Mouse (Mus musculus) heart, adult 8-10 months (tissue): ENCODE data around the gene Ciita. TPM values are rescaled to one million over a fixed set of nuclear protein-coding genes. Genes with fewer than 3 reads are reported as not detected.

Source experiments
- DNase-seq: peaks from one replicate; pipeline ENCODE4 v3.0.0; 2022; ENCODE audit warnings: low spot score
- total RNA-seq, 4 experiments: library from RNA; stranded (reverse); gene quantifications; 2 replicates each; pipeline ENCODE4 v1.2.4; 2022

The Ciita gene
- total RNA-seq, 4 experiments from 2014 or later: 0.35 to 0.92 (median 0.67) TPM

DNA sequence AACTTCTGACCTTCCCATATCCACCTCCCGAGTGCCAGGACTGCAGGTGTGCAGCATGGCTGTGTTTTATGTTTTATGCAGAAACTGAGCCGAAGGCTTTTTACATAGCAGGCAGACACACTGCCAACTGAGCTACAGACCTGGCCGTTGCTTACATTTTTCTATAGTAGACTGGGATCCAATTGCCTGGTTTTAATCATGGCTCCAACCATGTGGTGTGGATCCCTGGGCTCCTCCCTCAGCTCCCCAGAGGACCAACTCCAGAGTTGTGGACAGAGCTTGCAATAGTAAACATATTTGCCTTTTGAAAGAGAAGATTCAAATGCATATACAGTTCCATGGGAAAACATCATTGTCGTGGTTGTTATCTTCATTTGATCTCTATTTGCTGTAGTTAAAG is 71.7 kb downstream of the Ciita start:
- DNase-seq: no peak

DNA sequence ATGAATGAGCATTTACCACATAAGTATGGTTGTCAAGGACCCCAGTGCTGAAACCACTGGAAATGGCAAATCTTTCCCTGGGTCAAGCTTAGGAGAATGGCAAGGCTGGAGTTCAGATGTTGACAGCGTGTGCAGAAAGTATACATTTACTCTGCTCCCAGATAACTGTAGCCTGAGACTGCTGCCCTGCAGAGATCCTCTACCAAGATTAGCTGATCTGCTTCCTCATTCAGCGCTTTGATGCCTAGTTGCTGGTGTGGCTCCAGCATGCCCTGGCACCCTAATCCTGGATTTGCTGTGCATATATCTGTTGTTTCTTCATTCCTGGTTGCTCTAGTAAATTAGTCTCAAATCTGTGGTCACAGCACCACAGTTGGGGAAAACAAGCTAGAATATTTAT is 74.0 kb downstream of the Ciita start:
- no peak for DNase-seq

DNA sequence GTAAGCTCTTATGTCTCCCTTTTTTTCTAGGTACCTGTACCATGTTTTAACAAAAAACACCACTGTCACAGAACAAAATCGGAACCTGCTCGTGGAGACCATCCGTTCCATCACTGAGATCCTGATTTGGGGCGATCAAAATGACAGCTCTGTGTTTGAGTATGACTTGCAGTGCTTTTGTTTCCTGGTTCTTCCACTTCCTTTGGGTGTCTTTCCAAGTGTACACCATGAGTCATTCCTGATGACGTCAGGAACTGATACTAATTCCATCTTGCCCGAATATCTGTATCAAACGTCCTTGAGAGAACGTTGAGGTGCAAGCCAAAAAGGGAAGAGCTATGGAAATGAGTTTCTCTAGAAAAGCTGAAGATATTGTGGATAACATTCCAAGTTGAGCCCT is 80.1 kb downstream of the Ciita start:
- peak; percentile 56 for DNase-seq

DNA sequence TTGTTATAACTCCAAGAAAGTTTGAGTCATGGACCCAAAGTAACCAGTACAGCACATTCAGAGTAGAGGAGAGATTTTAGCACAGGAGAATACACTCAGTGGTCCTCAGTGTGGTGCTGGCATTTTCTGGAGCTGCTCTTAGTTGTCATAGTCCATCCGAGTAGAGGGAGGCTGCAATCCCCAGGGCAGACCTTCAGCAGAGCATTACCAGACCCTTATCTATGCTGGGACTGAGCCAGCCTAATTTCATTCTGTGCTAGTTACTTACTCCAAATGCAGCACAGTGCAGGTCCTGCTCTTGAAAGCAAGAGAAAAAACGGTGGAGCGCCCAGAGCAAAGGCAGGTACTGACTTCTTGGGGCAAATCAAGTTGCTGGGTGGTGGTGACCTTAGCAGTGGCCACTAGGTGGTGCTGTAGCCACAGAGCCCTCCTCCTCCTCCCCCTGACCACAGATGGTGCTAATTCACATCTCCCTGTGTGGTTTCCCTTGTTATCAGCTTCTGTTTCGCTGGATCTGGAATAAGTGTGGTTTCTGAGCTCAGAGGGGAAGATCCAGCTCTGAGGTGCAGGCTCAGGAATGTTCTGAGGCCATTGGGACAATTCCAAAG is 85.5 kb downstream of the Ciita start:
- peak; percentile 64 for DNase-seq

GRCm38 (mm10) chr16:10567153-10567552 is 87.3 kb downstream of the Ciita start:
- no peak for DNase-seq

DNA sequence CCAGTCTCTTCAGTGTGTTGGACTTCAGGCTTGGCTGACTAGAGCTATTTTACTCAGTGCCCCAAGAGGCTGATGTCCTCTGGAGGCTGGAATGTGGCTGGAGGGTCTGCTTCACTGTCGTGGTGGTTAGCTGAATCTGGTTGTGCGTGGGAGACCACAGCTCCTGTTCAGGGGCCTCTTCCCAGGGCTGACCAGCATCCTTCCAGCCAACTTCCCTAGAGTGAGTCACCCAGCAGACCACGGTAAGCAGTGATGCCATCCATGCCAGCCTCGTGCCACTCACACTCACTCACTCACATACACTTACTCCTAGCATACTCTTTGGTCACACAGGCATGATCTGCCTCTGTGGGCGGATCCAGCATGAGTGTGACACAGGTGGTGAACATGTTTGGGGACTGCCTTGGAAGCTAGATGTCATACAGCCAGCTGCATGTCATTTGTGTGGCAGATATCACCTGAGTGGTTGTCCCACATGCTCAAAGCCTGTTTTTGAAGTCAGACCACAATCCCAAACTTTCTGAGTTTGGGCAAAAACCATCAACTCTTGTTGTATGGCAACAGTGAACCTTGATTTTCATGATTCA is 90.0 kb downstream of the Ciita start:
- no peak for DNase-seq

DNA sequence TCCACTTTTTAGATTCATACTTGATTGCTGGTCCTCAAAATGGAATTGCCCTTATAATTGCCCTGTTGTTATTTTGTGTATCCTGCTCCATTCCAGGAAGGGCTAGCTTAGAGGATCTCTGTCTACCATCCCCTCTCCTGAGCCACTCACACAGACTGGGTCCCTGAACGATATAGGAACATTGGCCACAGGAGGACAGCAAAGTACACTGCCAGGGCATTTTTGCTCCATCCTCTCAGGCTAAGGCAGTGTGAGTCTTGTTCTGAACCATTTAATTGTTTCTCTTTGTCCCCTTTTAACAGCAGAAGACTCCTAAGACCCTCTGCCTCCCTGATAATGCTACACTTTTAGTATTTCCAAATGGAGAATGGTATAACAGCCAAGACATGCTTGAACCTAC is 90.8 kb downstream of the Ciita start:
- DNase-seq: peak; percentile 48

- no peak for DNase-seq
These were observed 92.0 kb downstream of the Ciita start for GRCm38 (mm10) chr16:10571820-10572219.

DNA sequence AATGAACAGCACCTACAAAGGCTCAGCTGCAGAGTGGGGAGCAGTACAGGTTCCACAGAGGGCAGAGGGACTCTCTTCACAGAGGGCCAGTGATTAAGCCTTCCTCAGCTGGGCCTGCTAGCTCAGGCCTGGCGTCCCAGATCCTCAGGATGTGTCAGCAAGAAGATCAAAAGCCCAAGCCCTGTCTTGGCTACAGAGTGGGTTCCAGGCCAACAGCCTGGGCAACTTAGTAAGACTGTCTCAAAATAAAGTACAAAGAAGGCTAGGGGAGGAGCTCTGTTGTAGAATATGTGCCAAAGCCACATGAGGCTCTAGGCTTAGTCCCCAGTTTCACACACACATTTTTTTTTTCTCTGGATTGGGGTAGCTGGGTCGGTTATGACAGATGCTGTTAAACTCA is 95.1 kb downstream of the Ciita start:
- DNase-seq: no peak

- no peak for DNase-seq
These were observed 96.1 kb downstream of the Ciita start for GRCm38 (mm10) chr16:10575915-10576314.

DNA sequence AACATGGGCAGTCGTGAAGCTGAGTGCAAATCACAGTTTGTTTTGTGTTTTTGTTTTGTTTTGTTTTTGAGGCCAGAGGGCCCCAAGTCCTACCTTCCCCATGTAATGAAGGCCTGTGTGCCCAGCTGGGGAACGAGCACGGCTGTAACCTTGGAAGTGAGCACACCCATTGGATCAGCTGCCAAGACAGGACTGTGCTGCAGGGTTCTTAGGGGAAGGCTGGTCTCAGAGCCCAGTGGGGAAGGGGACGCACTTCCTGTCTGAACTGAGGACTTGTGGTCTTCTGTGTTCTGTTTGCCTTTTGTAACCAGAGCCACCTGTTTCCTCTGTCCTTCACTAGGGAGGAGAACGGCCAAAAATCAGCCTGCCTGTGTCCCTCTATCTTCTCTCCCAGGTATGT is 97.7 kb downstream of the Ciita start:
- no peak for DNase-seq

Other genes starting within 250 kb of the Ciita start
- 10 to 100 TPM; 32.6 to 40.9 (median 37.7) TPM for gene Emp2, start 166.1 kb upstream of the Ciita start, total RNA-seq
- gene Tekt5, start 84.6 kb upstream of the Ciita start, total RNA-seq: under 1 TPM in 1 of 4 experiments, not detected in 3; 0.22 TPM
- 10 to 100 TPM in 1 of 4 experiments, 1 to 10 TPM in 3; 7.0 to 10.0 (median 8.5) TPM for gene Nubp1, start 68.1 kb upstream of the Ciita start, total RNA-seq
- under 1 TPM in 3 of 4 experiments, not detected in 1; 0.16 to 0.66 (median 0.28) TPM for gene Tvp23a, start 32.7 kb upstream of the Ciita start, total RNA-seq
- gene Dexi, start 63.0 kb downstream of the Ciita start, total RNA-seq: 10 to 100 TPM; 36.4 to 38.7 (median 37.3) TPM
- gene Clec16a, start 65.3 kb downstream of the Ciita start, total RNA-seq: 10 to 100 TPM; 54.8 to 71.3 (median 63.2) TPM